Mouse (Mus musculus): ENCODE data around the gene Wdr19.

Gene Wdr19

GRCm38 (mm10) chr5:65199346-65200128, at the start of gene Wdr19:
Gene Wdr19, plus strand, starts transcription at chr5:65199696.
- peak; percentile 99 for DNase-seq (ENCODE audit: low read depth, low spot score)

GRCm38 (mm10) chr5:65149706-65150105, 49.8 kb upstream of the Wdr19 start:
- DNase-seq (ENCODE audit: low read depth, low spot score) = no peak

GRCm38 (mm10) chr5:65150376-65150955, 49.0 kb upstream of the Wdr19 start:
- DNase-seq (ENCODE audit: low read depth, low spot score) = no peak

GRCm38 (mm10) chr5:65151276-65151675, 48.2 kb upstream of the Wdr19 start:
- DNase-seq (ENCODE audit: low read depth, low spot score) = no peak

- DNase-seq (ENCODE audit: low read depth, low spot score) = no peak
Observed at GRCm38 (mm10) chr5:65151767-65152166, 47.7 kb upstream of the Wdr19 start.

GRCm38 (mm10) chr5:65154287-65154686, 45.2 kb upstream of the Wdr19 start:
- DNase-seq (ENCODE audit: low read depth, low spot score) = no peak

GRCm38 (mm10) chr5:65156853-65157252, 42.6 kb upstream of the Wdr19 start:
- DNase-seq (ENCODE audit: low read depth, low spot score) = no peak

- no peak for DNase-seq (ENCODE audit: low read depth, low spot score)
Observed at GRCm38 (mm10) chr5:65157412-65158381, 41.8 kb upstream of the Wdr19 start.

GRCm38 (mm10) chr5:65158696-65159305, 40.7 kb upstream of the Wdr19 start:
- no peak for DNase-seq (ENCODE audit: low read depth, low spot score)

GRCm38 (mm10) chr5:65163001-65163400, 36.5 kb upstream of the Wdr19 start:
- no peak for DNase-seq (ENCODE audit: low read depth, low spot score)

GRCm38 (mm10) chr5:65163489-65164092, 35.9 kb upstream of the Wdr19 start:
- DNase-seq (ENCODE audit: low read depth, low spot score) = no peak

- DNase-seq (ENCODE audit: low read depth, low spot score) = no peak
Observed at GRCm38 (mm10) chr5:65170206-65170605, 29.3 kb upstream of the Wdr19 start.

- DNase-seq (ENCODE audit: low read depth, low spot score) = no peak
Observed at GRCm38 (mm10) chr5:65175035-65175917, 24.2 kb upstream of the Wdr19 start.

- DNase-seq (ENCODE audit: low read depth, low spot score) = no peak
Observed at GRCm38 (mm10) chr5:65175918-65176484, 23.5 kb upstream of the Wdr19 start.

GRCm38 (mm10) chr5:65177026-65177514, 22.4 kb upstream of the Wdr19 start:
- peak; percentile 23 for DNase-seq (ENCODE audit: low read depth, low spot score)

- no peak for DNase-seq (ENCODE audit: low read depth, low spot score)
Observed at GRCm38 (mm10) chr5:65178477-65178876, 21.0 kb upstream of the Wdr19 start.

- no peak for DNase-seq (ENCODE audit: low read depth, low spot score)
Observed at GRCm38 (mm10) chr5:65181160-65181793, 18.2 kb upstream of the Wdr19 start.

GRCm38 (mm10) chr5:65181794-65182169, 17.7 kb upstream of the Wdr19 start:
- DNase-seq (ENCODE audit: low read depth, low spot score) = no peak

- no peak for DNase-seq (ENCODE audit: low read depth, low spot score)
Observed at GRCm38 (mm10) chr5:65182268-65182667, 17.2 kb upstream of the Wdr19 start.
